Mouse (Mus musculus): ENCODE data around the gene Tspan14.

Tspan14 gene

DNA sequence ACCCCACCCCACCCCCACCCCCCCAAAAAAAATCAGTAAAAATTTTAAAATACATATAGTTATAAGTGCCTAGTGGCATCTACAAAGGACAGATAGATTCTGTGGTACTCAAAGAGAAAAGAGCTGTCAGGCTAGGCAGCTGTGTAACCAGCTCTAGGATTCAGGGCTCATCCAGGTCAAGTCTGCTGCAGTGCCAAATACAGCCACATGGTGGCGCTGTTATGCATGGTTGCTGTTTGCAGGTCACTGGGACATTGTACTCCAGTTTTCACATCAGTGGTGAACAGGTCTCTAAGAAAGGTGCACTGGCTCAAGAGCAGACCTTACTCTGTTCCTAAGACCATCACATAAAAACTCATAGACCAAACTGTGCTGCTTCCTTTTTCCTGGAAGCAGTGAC, 49.0 kb downstream of the Tspan14 start:
- DNase-seq (ENCODE audit: low read depth, low spot score) = peak; percentile 43

DNA sequence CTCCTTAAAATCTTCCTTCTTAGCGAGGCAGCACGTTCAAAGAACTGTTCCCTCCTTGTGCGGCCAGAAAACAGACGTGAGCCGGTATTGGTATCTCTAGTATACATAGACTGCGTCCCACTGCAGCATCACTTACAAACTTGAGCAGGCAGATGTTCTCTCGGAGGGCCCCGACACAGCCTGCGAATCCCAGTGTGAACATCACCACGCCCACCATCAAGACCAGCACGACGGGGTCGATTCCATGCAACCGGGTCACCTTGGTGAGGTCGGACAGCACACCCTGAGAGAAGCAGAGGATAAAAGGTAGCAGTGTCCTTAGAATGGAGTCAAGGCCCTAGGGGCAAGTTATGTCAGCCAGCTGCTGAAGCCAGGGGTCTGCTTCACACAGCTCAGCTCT, 49.9 kb downstream of the Tspan14 start:
- no peak for DNase-seq (ENCODE audit: low read depth, low spot score)

DNA sequence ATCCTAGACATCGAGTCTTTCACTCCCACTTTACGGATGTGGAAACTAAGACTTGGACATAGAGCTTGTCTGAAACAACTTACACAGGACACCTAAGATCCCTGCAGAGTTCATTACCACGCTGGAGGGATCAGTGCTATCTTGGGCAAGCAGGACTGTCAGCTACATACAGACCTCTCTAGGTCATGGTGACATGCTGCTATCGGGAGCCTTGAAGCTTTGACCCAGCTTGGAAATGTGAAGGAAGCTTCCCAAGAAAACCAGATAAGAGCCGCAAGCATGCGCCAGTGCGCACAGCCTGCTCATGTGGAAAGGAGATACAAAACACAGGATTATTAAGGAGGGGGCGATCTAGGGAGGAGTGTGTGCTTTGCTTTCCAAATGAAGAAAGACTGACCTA, 50.8 kb downstream of the Tspan14 start:
- no peak for DNase-seq (ENCODE audit: low read depth, low spot score)

DNA sequence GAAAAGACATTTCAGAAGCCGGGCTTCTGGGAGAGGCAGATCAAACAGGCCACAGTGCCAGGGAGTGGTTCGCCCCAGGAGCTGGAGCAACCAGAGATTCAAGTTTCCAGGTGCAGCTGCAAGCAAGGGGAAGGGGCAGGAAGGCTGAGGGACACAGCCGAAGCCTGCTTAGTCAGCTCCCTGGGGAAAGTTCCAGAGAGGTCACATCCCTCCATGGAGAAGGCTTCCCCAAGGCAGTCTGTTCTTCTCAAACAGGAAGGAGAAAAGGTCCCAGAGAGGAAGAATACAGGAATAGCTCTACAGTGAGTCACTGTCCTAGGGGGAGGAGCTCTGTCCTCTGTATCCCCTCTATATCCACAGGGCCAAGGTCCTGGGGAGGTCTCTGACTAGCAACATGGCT, 51.9 kb downstream of the Tspan14 start:
- no peak for DNase-seq (ENCODE audit: low read depth, low spot score)

DNA sequence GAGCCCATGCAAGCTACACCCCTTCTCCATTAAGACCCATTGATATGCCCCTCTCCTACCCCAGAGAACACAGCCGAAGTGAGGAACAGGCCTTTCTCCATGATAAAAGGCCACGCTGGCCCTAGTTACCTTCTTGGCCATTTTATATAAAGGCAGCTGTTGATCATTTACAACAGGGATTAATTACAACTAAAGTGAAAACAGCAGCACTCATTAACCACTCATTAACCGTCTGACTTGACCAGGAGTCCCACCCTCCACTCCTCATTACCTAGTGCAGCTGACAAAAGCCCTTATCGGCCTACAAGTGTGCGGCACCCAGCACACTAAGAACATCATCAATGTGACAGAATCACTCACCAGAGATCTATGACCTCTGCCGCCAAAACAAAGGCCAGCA, 52.9 kb downstream of the Tspan14 start:
- DNase-seq (ENCODE audit: low read depth, low spot score) = no peak

DNA sequence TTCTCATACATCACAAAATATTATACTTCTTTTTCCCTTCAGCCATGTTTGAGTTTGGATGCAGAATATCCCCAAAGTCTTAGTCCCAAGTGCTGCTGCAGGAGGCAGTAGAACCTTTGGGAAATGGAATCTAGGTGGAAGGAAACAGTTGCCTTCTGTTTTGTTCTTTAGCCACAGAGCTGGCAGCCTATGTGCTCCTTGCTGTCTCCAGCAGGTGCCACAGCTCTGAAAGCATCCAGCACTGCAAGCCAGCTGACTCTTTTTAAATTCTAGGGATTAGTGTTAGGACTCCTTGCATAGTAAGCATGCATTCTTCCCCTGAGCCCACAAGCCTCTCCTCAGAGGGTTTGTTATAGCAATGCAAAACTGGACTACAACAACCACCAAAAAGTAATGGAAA, 55.1 kb downstream of the Tspan14 start:
- DNase-seq (ENCODE audit: low read depth, low spot score) = no peak

DNA sequence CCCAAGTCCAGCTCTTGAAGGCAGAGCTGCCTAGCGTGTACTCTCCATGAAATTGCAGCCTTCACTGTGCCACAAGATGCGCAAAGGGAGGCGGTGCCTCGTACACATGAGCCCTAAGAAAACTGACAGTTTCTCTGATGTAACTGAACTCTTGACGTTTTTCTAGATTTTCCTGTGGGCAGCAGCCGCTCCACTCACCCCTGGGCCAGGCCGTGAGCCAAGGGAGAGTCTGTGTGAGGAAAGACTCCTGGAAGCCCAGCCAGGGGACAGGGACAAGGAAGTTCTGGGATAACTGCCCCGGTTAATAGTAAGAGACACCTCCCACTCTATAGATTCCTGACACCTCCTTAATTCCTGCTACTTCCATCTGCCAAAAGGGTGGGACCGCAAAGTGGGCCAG, 57.8 kb downstream of the Tspan14 start:
- no peak for DNase-seq (ENCODE audit: low read depth, low spot score)

DNA sequence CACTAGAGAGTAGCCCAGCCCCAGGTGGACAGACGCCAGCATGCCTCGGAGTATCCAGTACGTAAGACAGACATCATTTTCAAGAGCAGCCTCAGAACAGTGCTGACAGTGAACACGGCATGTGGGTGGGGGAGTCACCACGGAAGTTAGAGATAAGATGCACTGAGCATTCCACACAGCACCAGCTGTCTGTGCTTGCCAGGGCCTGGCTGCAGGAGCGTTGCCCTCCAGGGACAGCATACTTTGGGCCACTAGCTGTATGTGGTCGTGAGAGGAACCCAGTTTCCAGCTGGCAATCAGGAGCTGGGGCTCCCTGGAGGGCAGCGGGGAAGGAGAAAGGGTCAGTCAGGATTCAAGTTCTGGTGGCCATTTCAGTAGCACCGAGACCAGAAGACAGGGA, 59.8 kb downstream of the Tspan14 start:
- DNase-seq (ENCODE audit: low read depth, low spot score) = no peak

DNA sequence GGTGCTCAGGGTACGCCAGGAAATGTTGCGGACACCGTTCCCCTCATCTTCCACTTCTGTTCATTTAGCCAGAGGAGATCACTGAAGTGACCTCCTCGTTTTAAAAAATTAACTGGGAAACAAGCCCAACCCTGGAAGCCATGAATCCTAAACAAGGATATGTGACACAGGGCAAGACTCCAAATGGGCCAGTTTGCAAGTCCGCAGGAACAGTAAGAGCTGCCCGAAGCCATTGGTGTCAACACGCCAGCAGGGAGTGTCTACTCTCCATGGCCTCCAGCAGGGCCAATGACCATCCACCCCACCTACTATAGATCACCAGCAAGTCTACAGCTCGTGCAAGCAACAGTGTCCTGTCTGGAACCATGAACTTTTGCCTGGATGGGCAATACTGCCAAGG, 60.8 kb downstream of the Tspan14 start:
- DNase-seq (ENCODE audit: low read depth, low spot score) = no peak

DNA sequence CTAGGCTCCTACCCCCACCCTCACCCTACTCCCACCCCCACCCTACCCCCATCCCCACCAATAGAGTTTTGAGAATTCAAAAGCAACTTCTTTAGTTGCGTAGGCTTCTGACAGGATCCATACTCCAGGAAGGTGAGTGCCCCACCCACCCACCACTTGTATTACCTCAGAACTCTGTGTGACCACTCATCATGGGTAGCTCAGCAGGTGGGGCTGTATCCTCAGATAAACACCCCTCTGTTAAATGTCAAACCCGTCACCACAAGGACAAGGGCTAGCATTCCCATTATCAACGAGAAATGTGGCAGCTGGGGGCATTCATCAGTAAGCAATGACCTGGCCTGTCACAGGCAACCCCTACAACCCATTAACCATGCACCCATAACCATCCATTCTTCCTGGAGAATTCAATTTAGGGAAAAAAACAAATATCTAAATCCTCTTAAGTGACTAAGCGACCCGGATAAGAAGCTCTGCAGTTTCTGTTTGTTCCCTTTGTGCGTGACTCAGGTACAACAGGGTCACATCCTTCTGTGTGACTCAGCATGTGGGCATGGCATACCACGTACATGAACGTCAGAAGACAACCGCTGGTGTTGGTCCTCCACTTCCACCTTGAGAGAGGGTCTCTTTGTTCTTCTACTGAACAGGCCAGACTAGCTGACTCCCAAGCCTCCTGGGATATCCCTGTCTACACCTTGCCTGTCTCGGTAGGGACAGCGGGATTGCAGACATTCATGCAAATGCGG, 64.1 kb downstream of the Tspan14 start:
- DNase-seq (ENCODE audit: low read depth, low spot score) = no peak

DNA sequence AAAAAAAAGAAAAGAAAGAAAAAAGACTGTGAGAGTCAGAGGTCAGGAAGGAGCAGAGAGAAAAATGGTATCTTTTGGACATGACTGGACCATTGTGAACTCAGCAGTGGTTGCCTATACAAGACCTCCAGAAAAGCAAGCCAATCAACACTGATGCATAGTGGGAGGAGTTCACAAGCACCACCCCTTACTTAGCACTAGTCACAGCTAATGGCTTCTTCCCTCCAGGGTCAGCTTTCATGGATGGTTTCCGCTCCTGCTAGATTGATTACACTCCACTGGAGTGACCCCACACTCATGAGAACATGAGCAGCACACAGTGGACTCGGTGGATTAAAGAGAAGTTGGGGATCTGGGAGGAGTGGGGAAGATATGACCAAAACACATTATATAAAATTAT, 66.3 kb downstream of the Tspan14 start:
- DNase-seq (ENCODE audit: low read depth, low spot score) = no peak

DNA sequence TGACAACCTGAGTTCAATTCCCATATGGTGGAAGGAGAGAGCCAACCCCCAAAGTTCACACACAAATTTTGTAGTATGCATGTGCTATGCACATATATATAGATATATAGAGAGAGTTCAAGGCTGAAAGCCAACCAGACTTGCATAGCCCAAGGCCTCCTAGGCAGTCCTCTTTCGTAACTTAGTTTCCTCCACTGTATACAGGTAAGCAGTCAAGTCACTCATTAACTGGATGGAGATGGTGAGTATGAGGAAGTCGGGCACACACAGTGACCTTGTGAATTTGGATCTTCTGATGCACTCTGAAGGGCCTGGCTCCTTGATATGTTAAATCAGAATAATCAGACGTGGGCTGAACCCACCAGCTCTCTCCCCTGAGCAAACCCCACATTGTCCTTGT, 68.7 kb downstream of the Tspan14 start:
- DNase-seq (ENCODE audit: low read depth, low spot score) = no peak

DNA sequence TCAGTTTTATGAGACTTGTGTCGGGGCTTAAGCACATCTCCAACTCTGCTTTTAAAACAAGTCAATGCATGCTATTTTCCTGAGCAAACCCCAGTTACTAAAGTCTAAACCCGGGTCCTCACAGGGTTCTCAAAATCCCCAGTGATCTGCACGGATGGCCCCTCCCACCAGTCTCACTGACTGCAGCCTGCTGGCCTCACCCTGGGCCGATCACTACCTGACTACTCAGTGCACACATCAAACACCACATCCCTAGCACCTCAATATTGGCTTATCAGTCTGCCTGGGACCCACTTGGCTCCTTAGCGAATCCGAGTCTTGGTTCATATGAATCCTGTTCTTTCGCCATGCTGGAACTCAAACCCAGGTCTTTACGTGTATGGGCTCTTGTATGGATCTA, 70.9 kb downstream of the Tspan14 start:
- no peak for DNase-seq (ENCODE audit: low read depth, low spot score)

DNA sequence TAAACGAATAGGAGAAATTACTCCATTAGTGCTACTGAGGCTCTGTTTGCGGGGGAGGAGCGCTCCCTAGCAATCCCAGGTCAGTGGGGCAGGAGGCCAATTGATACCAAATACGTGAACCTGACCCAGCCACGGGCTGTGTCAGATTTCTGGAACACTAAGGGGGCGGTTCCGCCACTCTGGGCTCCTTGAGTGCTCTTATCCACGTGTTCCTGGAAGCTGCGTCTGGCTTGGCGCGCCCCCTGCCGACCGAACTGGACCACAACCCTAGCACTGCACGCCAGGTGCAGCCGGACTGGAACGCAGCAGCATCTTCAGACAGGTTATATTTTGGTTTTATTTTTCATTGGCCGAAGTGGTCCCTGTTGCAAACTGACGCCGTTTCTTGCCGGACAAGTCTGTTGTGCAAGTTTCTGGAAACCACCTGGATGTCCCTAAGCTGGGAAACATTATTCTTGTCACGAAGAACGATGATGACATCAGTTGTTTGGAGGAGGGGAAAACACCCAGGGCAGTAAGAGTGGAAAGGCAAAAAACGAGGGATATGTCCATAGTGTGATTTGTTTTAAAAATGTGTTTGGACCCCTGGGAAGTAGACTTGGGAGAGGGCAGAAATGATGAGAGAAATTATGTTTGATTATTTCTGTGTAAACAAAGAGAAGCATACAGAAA, 71.9 kb downstream of the Tspan14 start:
- DNase-seq (ENCODE audit: low read depth, low spot score) = peak; percentile 54

DNA sequence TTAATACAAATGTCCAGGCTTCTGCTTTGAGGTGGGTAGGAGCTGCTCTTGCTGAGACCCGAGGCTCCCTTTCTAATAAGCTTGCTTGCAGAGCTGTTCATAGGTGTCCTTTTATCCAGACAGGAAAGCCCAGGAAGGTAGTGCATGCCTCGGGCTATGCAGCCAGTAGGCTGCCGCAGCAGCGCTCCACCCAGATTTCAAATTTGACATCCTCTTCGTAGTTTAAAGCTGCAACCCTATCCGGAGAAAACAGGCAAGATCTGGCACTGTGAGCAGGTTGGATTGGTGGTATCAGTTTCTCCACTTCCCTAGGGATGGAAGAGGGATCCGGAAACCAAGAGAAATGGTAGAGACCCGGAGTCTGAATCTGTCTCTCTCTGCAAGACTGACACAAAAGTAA, 72.7 kb downstream of the Tspan14 start:
- DNase-seq (ENCODE audit: low read depth, low spot score) = no peak

DNA sequence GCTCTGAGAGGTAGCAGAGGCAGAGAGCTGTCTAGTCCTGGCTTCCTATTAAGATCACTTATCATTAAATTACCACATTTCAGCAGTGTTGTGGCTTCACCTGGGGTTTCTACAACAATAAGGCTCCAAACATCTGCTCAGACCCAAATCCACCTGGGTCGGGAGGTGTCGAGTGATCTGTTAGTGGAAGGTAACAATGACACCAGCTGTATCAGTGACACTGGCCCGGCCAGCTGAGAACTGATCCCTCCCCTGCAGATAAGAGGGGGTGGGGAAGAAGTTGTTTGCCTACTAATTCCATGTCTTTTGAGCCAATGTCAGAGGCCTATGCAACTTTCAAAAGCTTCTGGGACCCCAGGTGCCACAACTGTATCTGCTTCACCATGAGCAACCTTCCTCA, 73.4 kb downstream of the Tspan14 start, which contains the start of gene Sh2d4b:
Gene Sh2d4b, minus strand, starts transcription at position 71 of the 400 bp plus-strand sequence.
- no peak for DNase-seq (ENCODE audit: low read depth, low spot score)

DNA sequence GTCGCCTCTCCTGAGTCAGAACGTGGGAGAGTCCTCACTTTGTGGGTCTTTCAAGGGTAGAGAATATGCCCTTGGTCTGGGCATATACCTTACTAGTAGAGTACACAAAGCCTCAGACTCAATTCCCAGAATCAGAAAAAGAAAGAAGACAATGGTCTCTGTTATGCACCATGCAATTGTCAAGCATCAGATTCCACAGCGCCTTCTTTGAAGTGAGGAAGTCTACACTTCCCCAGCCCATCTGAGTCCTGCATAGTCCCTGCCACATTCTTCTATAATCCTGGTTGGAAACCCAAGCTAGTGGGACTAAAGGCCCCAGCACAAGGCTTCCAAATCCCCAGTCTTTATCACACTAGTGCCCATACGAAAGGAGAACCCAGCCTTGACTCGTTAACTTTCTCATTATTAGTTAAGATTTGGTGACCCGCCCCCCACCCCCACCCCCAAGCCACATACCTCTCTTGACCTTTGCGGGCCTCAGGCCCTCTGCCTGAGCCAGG, 74.2 kb downstream of the Tspan14 start:
- DNase-seq (ENCODE audit: low read depth, low spot score) = no peak

DNA sequence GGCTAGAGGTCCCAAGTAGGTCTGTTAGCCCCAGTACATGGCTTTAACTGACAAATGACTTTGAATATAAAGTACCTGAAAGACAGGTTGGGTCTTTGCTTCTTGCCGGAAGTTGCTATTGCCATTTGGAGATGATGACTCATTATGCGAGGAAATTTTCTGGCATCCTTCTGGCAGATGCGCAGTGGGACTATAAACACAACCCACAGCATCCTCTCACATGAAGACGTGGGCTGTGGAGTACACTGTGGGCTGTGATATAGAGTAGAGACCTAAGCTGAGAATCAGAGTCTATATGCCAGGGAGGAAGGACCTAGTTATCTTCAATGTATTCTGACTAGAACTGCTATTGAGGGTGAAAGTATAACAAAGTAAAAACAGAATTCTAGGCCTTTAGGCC, 75.1 kb downstream of the Tspan14 start:
- no peak for DNase-seq (ENCODE audit: low read depth, low spot score)

DNA sequence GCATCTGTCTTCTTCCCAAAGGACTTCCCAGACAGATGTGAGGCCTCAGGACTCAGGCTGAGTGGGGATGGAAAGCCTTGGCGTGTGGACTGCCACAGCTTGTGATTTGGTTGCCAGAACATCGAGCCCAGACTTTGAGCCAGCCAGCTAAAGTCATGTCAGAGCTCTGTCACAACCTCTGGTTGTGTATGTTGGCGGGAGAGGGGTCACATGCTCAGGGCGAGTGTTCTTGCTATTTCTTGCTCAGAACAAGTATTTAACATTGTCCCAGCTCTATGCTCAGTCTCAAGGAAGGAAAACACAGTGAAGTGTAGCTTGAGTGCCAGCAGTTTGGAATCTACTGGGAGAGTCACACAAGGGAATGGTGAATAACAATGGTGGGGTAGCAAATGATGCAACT, 76.9 kb downstream of the Tspan14 start:
- DNase-seq (ENCODE audit: low read depth, low spot score) = no peak

DNA sequence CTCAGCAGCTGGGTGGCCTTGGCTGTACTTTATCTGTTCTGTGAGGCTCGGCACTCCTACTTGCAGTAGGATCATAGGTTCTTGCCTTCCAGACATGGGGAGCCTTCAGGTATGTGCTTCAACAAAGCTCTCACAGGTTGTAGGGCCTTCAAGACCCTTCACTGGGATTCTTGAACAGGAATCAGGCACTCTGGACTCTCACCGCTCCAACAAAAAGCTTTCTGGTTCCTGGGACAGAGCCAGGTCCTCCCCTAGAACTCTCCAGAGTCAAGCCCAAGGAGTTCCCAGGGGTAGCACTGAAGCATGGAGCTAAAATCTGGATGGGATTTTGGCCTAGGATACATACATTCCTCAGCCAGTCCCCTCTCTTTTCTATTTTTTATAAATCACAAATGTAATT, 77.4 kb downstream of the Tspan14 start:
- DNase-seq (ENCODE audit: low read depth, low spot score) = no peak

DNA sequence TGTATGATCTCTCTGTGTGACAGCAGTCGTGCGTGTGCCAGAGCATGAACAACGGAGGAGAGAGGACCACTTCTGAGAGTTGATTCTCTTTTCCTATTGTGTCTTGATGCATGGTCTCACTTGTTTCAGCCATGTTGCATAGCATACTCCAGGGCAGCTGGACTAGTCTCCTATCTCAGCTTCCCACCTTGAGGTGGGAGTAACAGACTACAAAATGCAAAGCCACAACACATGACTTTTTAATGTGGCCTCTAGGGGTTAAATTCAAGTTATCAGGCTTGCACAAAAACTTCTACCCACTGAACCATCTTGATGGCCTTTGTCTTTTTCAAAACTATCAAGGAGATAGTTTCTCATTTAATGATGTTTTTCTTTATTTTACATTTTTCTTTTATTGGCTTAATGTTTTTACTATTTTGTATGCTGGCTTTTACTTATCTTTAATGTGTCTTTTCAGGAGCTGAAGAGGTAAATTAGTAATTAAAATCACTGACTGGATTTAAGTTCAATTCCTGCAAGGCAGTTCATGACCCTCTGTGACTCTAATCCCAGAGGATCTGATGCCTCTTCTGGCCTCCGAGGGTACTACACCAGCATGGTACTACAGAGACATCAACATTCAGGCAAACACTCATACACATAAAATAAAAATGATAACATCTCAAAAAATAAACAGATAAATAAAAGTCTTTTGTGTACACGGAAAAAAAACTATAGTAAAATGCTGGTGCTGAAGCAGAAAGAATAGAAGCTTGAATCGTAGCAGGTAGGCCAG, 80.0 kb downstream of the Tspan14 start:
- DNase-seq (ENCODE audit: low read depth, low spot score) = no peak

DNA sequence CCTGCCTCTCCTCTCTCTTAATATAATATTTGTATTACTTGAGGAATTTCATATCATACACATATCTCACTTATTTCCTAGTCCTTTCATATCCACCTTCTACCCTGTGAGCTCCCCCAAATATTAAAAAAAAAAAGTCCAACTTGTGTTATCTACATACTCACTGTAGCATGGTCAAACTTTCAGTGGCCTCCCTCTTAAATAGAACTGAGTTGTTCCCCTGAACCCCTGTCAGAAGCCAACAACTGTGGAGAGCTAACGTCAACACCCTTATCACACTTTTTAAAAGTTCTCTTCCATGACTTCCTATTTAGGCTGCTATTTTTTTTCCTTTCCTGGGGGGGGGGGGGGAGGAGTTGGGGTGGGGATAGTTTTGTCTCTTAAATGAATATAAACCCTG, 80.9 kb downstream of the Tspan14 start:
- DNase-seq (ENCODE audit: low read depth, low spot score) = no peak

DNA sequence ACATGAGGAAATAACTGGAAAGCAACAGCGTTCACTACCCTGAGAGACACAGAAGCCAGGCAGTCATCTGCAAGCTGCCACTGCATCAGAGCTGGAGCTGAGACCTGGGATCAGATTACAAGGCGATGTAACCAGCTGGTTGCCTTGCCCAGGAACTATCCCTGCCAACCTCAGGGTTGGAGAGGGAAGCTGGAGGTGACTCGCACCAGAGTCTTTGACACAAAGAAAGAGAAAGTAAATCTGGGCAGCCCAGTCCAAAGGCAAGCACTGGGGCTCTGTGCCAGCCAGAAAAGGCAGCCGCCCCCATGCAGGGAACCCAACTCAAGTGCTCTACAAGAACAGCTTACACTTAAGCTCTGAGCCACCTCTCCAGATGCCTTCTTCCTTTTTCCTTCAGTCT, 81.4 kb downstream of the Tspan14 start:
- no peak for DNase-seq (ENCODE audit: low read depth, low spot score)

All from WW6 (cell line).